ENCODE assay signal across 13 mouse cellular contexts in the genomic region with DNA sequence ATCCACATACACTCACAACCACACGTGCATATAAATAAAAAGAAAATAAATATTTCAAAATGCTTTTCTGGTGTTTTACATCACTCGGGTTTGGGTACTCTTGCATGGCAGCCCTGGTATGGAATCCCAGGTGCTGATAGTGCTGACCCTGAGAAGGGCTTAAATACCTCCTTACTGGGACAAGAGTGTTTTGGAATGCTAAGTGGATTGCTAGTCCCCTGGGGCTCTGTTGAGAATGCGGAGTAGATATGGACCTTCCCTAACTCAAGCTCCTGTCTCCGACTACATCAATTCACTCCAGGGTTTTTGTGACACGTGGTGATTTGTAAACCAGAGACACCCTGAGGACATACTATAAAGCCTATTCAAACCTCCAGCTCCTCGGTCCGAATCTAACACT. TPM values are rescaled to one million over a fixed set of nuclear protein-coding genes. Genes with fewer than 3 reads are reported as not detected.
DNase-seq lines count a peak whose midpoint lies in the region; ATAC-seq and TF ChIP-seq lines count a peak whose summit lies in the region.
"Had no signal": no experiment of that assay in that cellular context is flagged by ENCODE, and none has a peak within 500 bp of the region (broad histone marks: within the 10 kb centered on the region; RNA-seq: fewer than 3 reads in every experiment).

No protein-coding gene starts in this region.

- WGBS in heart, adult 2 months = 45% methylated on average over 7 of the region's 7 CpGs
- WGBS in kidney, embryonic 16.5 days = 39% methylated on average over 7 of the region's 7 CpGs

- ATAC-seq in kidney, embryonic 16.5 days (ENCODE audit: low FRiP score, low TSS enrichment) = no peak
- ATAC-seq: forebrain, embryonic 13.5 days; midbrain, embryonic 16.5 days had no signal

- no peak for DNase-seq in heart, adult 2 months
- DNase-seq in heart, postnatal 14 days = no peak
- no peak for DNase-seq in kidney, postnatal 36 days
- no peak for DNase-seq in testis, postnatal 10 days (ENCODE audit: low spot score)
- DNase-seq in thymus, adult 18-20 months = no peak
- DNase-seq in ovary, postnatal 36 days (ENCODE audit: low spot score) = no peak
- DNase-seq: layer of hippocampus, postnatal 36 days; liver, embryonic 13.5 days; right cerebral cortex, postnatal 25 days had no signal

- peaks cover 10% of the 10 kb centered on the region for H3K4me1 ChIP-seq in heart, adult 2 months (ENCODE audit: control insufficient read depth, insufficient read depth, low read length)
- peaks cover 26% of the 10 kb centered on the region for H3K4me1 ChIP-seq in kidney, embryonic 16.5 days (ENCODE audit: insufficient read depth, low read length)
- H3K4me1 ChIP-seq in testis, adult 2 months (ENCODE audit: control insufficient read depth, insufficient read depth, low read length) = peaks cover 10% of the 10 kb centered on the region

- H3K9ac ChIP-seq in heart, adult 2 months (ENCODE audit: low read depth, low read length) = 0 out of 2 replicates have a peak overlapping the region, but pooled peaks have one; percentile 35
- 0 out of 2 replicates have a peak overlapping the region, but pooled peaks have one; percentile 31 for H3K9ac ChIP-seq in kidney, embryonic 16.5 days (replicated peaks; ENCODE audit: low read length)
- H3K9ac ChIP-seq: forebrain, embryonic 13.5 days; liver, embryonic 13.5 days had no signal

- no peaks in the 10 kb centered on the region for H3K9me3 ChIP-seq in kidney, embryonic 16.5 days (ENCODE audit: low read length)
- H3K9me3 ChIP-seq: forebrain, embryonic 13.5 days; liver, embryonic 13.5 days had no signal

- no peak for TF ChIP-seq POLR2A in heart, adult 2 months (IDR thresholded peaks at IDR 0.05; ENCODE audit: insufficient read depth, low read depth, low read length)
- no peak for TF ChIP-seq POLR2A in testis, adult 2 months (IDR thresholded peaks at IDR 0.05; ENCODE audit: control insufficient read depth, low read depth, low read length)

- H3K79me2 ChIP-seq in heart, adult 2 months (replicated peaks; ENCODE audit: control insufficient read depth, insufficient read depth, low read length) = no peaks in the 10 kb centered on the region

- no peaks in the 10 kb centered on the region for H3K27me3 ChIP-seq in heart, adult 2 months (ENCODE audit: control insufficient read depth, insufficient read depth, low read length)
- no peaks in the 10 kb centered on the region for H3K27me3 ChIP-seq in kidney, embryonic 16.5 days (ENCODE audit: insufficient read depth, low read length)
- no peaks in the 10 kb centered on the region for H3K27me3 ChIP-seq in testis, adult 2 months (ENCODE audit: control insufficient read depth, insufficient read depth, low read length)
- H3K27me3 ChIP-seq: forebrain, embryonic 13.5 days; liver, embryonic 13.5 days had no signal

- peak overlapping the region; percentile 47 for H3K27ac ChIP-seq in heart, adult 2 months
- H3K27ac ChIP-seq in kidney, embryonic 16.5 days (ENCODE audit: low read length) = peak overlapping the region; percentile 65; the same call in 1 of the 2 replicates
- peak overlapping the region; percentile 45 for H3K27ac ChIP-seq in testis, adult 2 months (ENCODE audit: control insufficient read depth, insufficient read depth, low read depth, low read length)
- H3K27ac ChIP-seq: forebrain, embryonic 13.5 days; liver, embryonic 13.5 days had no signal

- no peak for TF ChIP-seq CTCF in heart, adult 2 months (IDR thresholded peaks at IDR 0.05)
- no peak for TF ChIP-seq CTCF in testis, adult 2 months (IDR thresholded peaks at IDR 0.05; ENCODE audit: control insufficient read depth, insufficient read depth, insufficient replicate concordance, low read depth, low read length)

- H3K4me2 ChIP-seq in kidney, embryonic 16.5 days (replicated peaks; ENCODE audit: low read depth, low read length) = 0 out of 2 replicates have a peak overlapping the region, but pooled peaks have one; percentile 15
- H3K4me2 ChIP-seq: forebrain, embryonic 13.5 days; liver, embryonic 13.5 days had no signal

- no peak overlapping the region for H3K4me3 ChIP-seq in heart, adult 2 months
- H3K4me3 ChIP-seq in kidney, embryonic 16.5 days (ENCODE audit: low read length) = no peak overlapping the region
- H3K4me3 ChIP-seq in testis, adult 2 months (ENCODE audit: control insufficient read depth, low read depth, low read length) = peak overlapping the region; percentile 88
- H3K4me3 ChIP-seq: forebrain, embryonic 13.5 days; liver, embryonic 13.5 days had no signal

- H3K36me3 ChIP-seq in heart, adult 2 months (ENCODE audit: control insufficient read depth, insufficient read depth, low read length) = no peaks in the 10 kb centered on the region
- H3K36me3 ChIP-seq in kidney, embryonic 16.5 days (ENCODE audit: insufficient read depth, low read length) = no peaks in the 10 kb centered on the region
- H3K36me3 ChIP-seq in testis, adult 2 months (ENCODE audit: control insufficient read depth, insufficient read depth, low read length) = no peaks in the 10 kb centered on the region
- H3K36me3 ChIP-seq: liver, embryonic 13.5 days had no signal

- intact Hi-C loops in heart, adult 2 months (cut with DNase I) = no loop called here
- intact Hi-C loops in heart, postnatal 14 days (cut with DNase I) = no loop called here

- TF ChIP-seq EP300 in heart, adult 2 months (IDR thresholded peaks at IDR 0.05; ENCODE audit: insufficient read depth, low read depth, low read length) = no peak

RNA-seq across cellular contexts. Expression of a gene that starts 19.1 kb away (rescaled TPM):
- 10 to 100 TPM; 30.8 to 30.9 TPM for total RNA-seq in heart, adult 2 months (2021)
- polyA plus RNA-seq in heart, adult 2 months (2012; rRNA removed) = 12.7 and 21.1 TPM in 2 replicates
- total RNA-seq in heart, postnatal 14 days (2021) = 10 to 100 TPM; 37.6 to 38.4 TPM
- polyA plus RNA-seq in kidney, embryonic 16.5 days (2015; fragmentation: Nextera tagmentation; extraction: Ambion mirVana) = 22.0 and 24.1 TPM in 2 replicates
- 30.3 and 37.7 TPM in 2 replicates for polyA plus RNA-seq in testis, adult 2 months (2012; rRNA removed)

RNA-seq across cellular contexts. Expression of a gene that starts 45.6 kb away (rescaled TPM):
- under 1 TPM in 1 of 2 experiments, not detected in 1; 0.09 TPM for total RNA-seq in heart, adult 2 months (2021)
- 0.21 and 0.32 TPM in 2 replicates for polyA plus RNA-seq in heart, adult 2 months (2012; rRNA removed)
- total RNA-seq in heart, postnatal 14 days (2021) = under 1 TPM; 0.39 to 0.41 TPM
- polyA plus RNA-seq in kidney, embryonic 16.5 days (2015; fragmentation: Nextera tagmentation; extraction: Ambion mirVana) = 1.2 and 1.9 TPM in 2 replicates
- polyA plus RNA-seq in testis, adult 2 months (2012; rRNA removed) = 0.78 and 1.3 TPM in 2 replicates
